Mouse (Mus musculus) layer of hippocampus, adult 9-11 months (tissue): ENCODE data around the gene Hexim2.

Experiments used
- DNase-seq: peaks from one replicate; pipeline ENCODE4 v3.0.0; 2022

The Hexim2 gene

GRCm38 (mm10) chr11:103174411-103174832 is 42.2 kb downstream of the Hexim2 start:
- no peak for DNase-seq

- DNase-seq = peak; percentile 70
Measured at GRCm38 (mm10) chr11:103174891-103175391, 42.7 kb downstream of the Hexim2 start.

GRCm38 (mm10) chr11:103175688-103176442 is 43.6 kb downstream of the Hexim2 start:
- DNase-seq = no peak

- no peak for DNase-seq
Measured at GRCm38 (mm10) chr11:103176510-103176909, 44.3 kb downstream of the Hexim2 start.

- DNase-seq = no peak
Measured at GRCm38 (mm10) chr11:103177216-103177615, 45.0 kb downstream of the Hexim2 start.

- no peak for DNase-seq
Measured at GRCm38 (mm10) chr11:103177815-103178485, 45.7 kb downstream of the Hexim2 start.

- no peak for DNase-seq
Measured at GRCm38 (mm10) chr11:103178748-103179147, 46.5 kb downstream of the Hexim2 start.

- DNase-seq = no peak
Measured at GRCm38 (mm10) chr11:103180426-103180825, 48.2 kb downstream of the Hexim2 start.

GRCm38 (mm10) chr11:103181349-103181748 is 49.1 kb downstream of the Hexim2 start:
- DNase-seq = no peak

GRCm38 (mm10) chr11:103181911-103182310 is 49.7 kb downstream of the Hexim2 start:
- DNase-seq = no peak

- DNase-seq = no peak
Measured at GRCm38 (mm10) chr11:103184891-103185290, 52.7 kb downstream of the Hexim2 start.
